Mouse (Mus musculus) lung, adult 2 months (tissue): Measurements from ENCODE around the gene 4833427G06Rik.

Experiments used
- CTCF ChIP-seq: fragments of 200-500 bp; IDR thresholded peaks from 2 replicates; pipeline ENCODE4 v1.5.1; 2011; ENCODE audit warnings: mild to moderate bottlenecking, low read length, control low read depth; ENCODE audit not compliant: insufficient read depth
- POLR2A ChIP-seq: fragments of 200-500 bp; IDR thresholded peaks from 2 replicates; pipeline ENCODE4 v1.6.1; 2011; ENCODE audit warnings: low read depth, mild to moderate bottlenecking, control low read depth, low read length, borderline replicate concordance; ENCODE audit errors: extremely low read depth

DNA sequence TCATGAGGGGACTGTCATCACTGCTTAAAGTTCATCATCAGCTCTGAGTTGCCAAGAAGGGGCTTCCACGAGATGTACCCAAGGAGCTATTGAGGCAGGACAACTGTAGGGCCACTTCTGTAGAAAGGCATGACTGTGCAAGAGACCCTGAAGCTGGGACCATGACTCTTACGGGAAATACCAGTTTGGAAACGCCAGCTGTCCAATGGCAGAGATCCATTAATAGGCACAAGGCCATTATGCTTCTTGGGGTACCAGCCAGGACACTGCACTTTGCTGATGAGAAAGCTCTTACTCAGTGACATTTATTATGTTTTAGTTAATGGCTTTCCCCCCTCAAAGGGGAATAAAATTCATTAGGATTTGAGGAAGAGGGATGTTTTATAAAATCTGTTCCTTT, 38.8 kb upstream of the 4833427G06Rik start:
- TF ChIP-seq CTCF = no peak
- TF ChIP-seq POLR2A = no peak
